Mouse (Mus musculus) activated CD4-positive, CD25-positive, alpha-beta regulatory T cell, adult 4 months (primary cell): ENCODE data around the gene Dpm3. TPM values are rescaled to one million over a fixed set of nuclear protein-coding genes. Genes with fewer than 3 reads are reported as not detected.

Source experiments
- ATAC-seq: one replicate; pipeline ENCODE4 v1.8.0; 2017
- polyA plus RNA-seq, 2 experiments: library from polyadenylated mRNA; unstranded; fragments of 100-300 nt; shearing (Covaris generic); gene quantifications; one replicate each; pipeline ENCODE4 v1.2.1; 2017

Dpm3 gene
- polyA plus RNA-seq, 2 experiments from 2014 or later = 124 to 160 TPM

- no peak for ATAC-seq
These were observed 39.8 kb downstream of the Dpm3 start for GRCm38 (mm10) chr3:89298908-89299307.

- peak; percentile 65 for ATAC-seq
These were observed 40.3 kb downstream of the Dpm3 start for GRCm38 (mm10) chr3:89299499-89299898.

GRCm38 (mm10) chr3:89300071-89300470, 40.9 kb downstream of the Dpm3 start:
- ATAC-seq = no peak

DNA sequence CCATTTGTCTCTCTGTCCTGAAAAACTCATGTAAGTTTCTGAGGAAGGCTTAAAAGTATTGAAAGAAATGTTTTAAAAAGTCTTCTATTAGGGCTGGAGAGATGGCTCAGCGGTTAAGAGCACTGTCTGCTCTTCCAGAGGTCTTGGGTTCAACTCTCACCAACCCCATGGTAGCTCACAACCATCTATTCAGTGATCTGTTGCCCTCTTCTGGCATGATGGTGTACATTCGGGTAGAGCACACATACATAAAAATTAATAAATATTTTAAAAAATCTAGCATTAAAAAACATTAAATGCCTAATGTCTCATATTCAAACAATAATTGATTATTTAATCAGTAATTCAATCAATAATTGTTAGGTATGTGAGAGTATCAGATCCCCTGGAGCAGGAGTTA, 41.4 kb downstream of the Dpm3 start:
- no peak for ATAC-seq

- no peak for ATAC-seq
These were observed 45.3 kb downstream of the Dpm3 start for GRCm38 (mm10) chr3:89304440-89304839.

- no peak for ATAC-seq
These were observed 45.9 kb downstream of the Dpm3 start for GRCm38 (mm10) chr3:89305105-89305504.

DNA sequence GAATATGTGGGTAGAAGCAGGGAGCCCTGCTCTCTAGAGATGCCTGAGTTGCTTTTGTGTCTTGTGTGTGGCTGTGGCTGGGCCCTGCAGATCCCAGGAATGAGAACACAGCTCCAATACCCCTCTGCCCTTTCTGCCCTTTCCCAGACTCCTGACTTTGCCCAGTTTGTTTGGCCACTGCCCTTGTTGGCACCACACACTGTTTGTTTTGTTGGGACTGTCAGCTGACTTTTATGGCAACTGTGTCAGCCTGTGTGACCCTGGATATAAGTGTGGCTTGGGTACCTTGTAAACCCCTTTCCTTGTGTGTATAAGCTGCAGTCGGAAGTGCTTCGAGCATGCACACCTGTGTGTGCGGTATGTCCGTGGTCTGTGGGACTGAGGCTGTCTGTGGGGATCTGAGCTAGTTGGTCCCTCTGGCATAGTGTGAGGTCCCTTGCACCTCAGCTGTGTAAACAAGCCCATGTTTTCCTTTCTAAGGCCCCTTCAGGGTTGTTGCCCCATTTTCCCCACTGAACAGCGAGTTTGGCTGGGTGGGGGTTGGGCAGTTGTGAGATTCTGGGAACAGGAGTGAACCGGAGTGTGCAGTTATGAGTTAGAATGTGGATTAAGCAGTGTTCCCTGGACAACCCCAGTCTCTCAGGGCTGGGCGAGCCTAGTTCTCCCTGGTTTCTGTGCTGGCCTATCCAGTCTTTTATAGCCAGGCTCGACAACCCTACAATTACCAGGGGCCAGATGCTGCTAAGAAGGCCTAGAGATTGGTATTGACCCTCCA, 46.6 kb downstream of the Dpm3 start:
- ATAC-seq = no peak

DNA sequence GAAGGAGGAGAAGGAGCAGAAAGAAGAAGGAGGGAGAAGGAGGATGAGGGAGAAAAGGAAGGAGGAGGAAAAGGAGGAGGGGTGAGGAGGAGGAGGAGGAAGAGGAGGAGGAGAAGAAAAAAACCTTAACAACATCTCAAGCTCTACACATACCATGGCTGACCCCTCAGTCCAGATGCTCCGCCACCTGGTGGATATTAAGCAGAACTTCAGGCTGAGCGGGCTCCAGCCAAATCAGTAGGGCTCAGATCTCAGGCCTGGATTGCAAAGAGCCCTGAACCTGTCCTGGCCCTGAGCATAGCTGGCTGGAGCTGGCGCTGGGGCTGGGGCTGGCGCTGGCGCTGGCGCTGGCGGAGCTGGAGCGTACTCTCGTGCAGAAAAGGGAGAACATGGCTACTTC, 48.9 kb downstream of the Dpm3 start:
- ATAC-seq = peak; percentile 68

DNA sequence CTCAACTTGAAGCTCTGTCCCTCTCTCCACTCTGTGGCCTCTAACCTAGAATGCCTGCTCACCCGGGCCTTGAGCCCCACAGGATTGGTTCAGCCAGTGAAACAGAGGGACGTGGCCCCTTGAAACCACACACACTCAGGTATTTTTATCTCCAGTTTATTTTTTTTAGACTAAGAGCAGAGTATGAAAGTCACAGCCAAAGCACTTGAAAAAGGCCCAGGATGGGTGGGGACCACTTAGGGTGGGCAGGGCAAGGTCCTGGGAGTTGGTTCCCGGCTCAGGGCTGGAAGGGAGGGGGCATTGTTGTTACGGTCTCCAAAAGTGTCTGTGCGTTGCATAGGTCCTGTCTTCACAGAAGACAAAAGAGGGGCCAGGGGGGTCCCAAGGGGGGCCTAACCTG, 55.2 kb downstream of the Dpm3 start:
- ATAC-seq = no peak

GRCm38 (mm10) chr3:89314791-89315190, 55.6 kb downstream of the Dpm3 start:
- ATAC-seq = no peak

GRCm38 (mm10) chr3:89315195-89315929, 56.2 kb downstream of the Dpm3 start:
- no peak for ATAC-seq

DNA sequence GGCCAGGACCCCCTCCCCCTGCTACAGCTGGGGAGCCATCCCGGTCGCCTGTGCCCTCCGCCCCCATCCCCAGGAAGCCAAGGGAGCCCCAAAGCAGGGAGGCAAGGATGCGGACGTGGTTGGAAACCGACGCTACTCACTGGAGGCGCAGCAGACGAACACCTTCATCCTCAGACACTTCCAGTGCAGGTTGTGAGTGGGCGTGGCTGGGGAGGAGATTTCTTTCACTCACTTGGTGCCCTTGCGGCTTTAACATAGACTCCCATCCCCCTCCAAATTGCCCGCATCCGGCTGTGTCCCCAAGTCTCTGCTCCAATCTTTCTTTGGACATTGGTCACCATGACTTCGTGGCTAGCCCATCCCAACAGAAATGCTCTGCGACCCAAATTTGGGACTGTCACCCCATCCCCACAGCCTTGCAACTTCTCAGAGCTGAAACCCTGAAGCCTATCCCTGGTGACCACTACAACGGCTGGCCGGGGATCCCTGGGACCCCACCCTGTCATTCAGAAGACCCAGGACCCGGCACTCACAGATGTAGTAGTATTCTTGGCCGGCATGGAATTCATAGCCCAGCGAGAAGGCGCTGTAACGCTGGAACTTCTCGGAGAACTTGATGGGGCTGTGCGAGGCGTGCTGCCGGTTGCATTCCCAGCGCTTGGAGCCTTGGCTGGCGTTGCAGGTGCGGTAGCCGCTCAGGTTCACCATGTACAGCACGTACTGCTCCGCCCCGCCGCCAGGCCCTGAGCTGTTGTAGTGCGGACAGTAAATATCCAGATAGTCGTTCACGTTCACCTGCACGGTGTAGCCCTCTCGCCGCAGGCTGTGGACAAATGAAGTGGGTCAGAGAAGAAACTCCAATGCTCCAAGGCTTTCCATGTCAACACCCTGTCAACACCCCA, 57.0 kb downstream of the Dpm3 start:
- no peak for ATAC-seq

Other genes starting within 250 kb of the Dpm3 start
- 10 to 100 TPM; 54.4 to 70.3 TPM for gene Rusc1, start 166.0 kb upstream of the Dpm3 start, polyA plus RNA-seq
- gene Gm43738, start 158.3 kb upstream of the Dpm3 start, polyA plus RNA-seq = under 1 TPM in 1 of 2 experiments, not detected in 1; 0.23 TPM
- 10 to 100 TPM; 75.1 to 83.8 TPM for gene Fdps, start 157.4 kb upstream of the Dpm3 start, polyA plus RNA-seq
- not detected for gene Pklr, start 123.2 kb upstream of the Dpm3 start, polyA plus RNA-seq
- under 1 TPM; 0.50 to 0.69 TPM for gene Hcn3, start 99.2 kb upstream of the Dpm3 start, polyA plus RNA-seq
- gene Clk2, start 94.6 kb upstream of the Dpm3 start, polyA plus RNA-seq = 10 to 100 TPM; 12.4 to 18.5 TPM
- 100 to 1,000 TPM; 160 to 182 TPM for gene Scamp3, start 81.9 kb upstream of the Dpm3 start, polyA plus RNA-seq
- 100 to 1,000 TPM; 158 to 168 TPM for gene Fam189b, start 76.2 kb upstream of the Dpm3 start, polyA plus RNA-seq
- gene Gba, start 56.4 kb upstream of the Dpm3 start, polyA plus RNA-seq = 10 to 100 TPM; 72.1 to 75.6 TPM
- gene Thbs3, start 44.2 kb upstream of the Dpm3 start, polyA plus RNA-seq = 1 to 10 TPM in 1 of 2 experiments, under 1 TPM in 1; 0.22 to 2.4 TPM
- gene Mtx1, start 32.3 kb upstream of the Dpm3 start, polyA plus RNA-seq = 100 to 1,000 TPM in 1 of 2 experiments, 10 to 100 TPM in 1; 90.7 to 112 TPM
- gene Muc1, start 30.3 kb upstream of the Dpm3 start, polyA plus RNA-seq = under 1 TPM; 0.88 to 0.97 TPM
- 100 to 1,000 TPM; 275 to 319 TPM for gene Krtcap2, start 13.4 kb upstream of the Dpm3 start, polyA plus RNA-seq
- 1 to 10 TPM; 2.1 to 3.4 TPM for gene Trim46, start 13.0 kb upstream of the Dpm3 start, polyA plus RNA-seq
- gene Slc50a1, start 11.2 kb downstream of the Dpm3 start, polyA plus RNA-seq = 100 to 1,000 TPM; 195 to 254 TPM
- not detected for gene Efna1, start 21.8 kb downstream of the Dpm3 start, polyA plus RNA-seq
- gene Efna3, start 63.6 kb downstream of the Dpm3 start, polyA plus RNA-seq = not detected
- under 1 TPM; 0.28 to 0.50 TPM for gene Efna4, start 78.7 kb downstream of the Dpm3 start, polyA plus RNA-seq
- gene Adam15, start 90.6 kb downstream of the Dpm3 start, polyA plus RNA-seq = 10 to 100 TPM in 1 of 2 experiments, 1 to 10 TPM in 1; 7.7 to 12.7 TPM
- under 1 TPM in 1 of 2 experiments, not detected in 1; 0.15 TPM for gene Dcst2, start 102.6 kb downstream of the Dpm3 start, polyA plus RNA-seq
- under 1 TPM; 0.54 to 0.79 TPM for gene Dcst1, start 105.9 kb downstream of the Dpm3 start, polyA plus RNA-seq
- gene Zbtb7b, start 135.4 kb downstream of the Dpm3 start, polyA plus RNA-seq = 10 to 100 TPM; 13.2 to 16.5 TPM
- gene Lenep, start 143.4 kb downstream of the Dpm3 start, polyA plus RNA-seq = 1 to 10 TPM in 1 of 2 experiments, not detected in 1; 2.4 TPM
- 10 to 100 TPM; 37.7 to 45.7 TPM for gene Flad1, start 152.5 kb downstream of the Dpm3 start, polyA plus RNA-seq
- gene Cks1b, start 159.0 kb downstream of the Dpm3 start, polyA plus RNA-seq = 10 to 100 TPM; 70.8 to 92.3 TPM
- gene Shc1, start 159.1 kb downstream of the Dpm3 start, polyA plus RNA-seq = 10 to 100 TPM; 29.6 to 43.2 TPM
- 1 to 10 TPM; 8.6 to 9.6 TPM for gene Pygo2, start 170.9 kb downstream of the Dpm3 start, polyA plus RNA-seq
- gene Pbxip1, start 177.3 kb downstream of the Dpm3 start, polyA plus RNA-seq = 10 to 100 TPM; 35.6 to 47.3 TPM
- 10 to 100 TPM; 31.4 to 41.9 TPM for gene Pmvk, start 195.2 kb downstream of the Dpm3 start, polyA plus RNA-seq